Mouse (Mus musculus): ENCODE data around the gene Il17a. TPM values are rescaled to one million over a fixed set of nuclear protein-coding genes. Genes with fewer than 3 reads are reported as not detected.
"Not testable (repeated sequence)": the region's sequence is repeated elsewhere in the genome, so short reads cannot be mapped to it uniquely, and the experiment has no call there.

The Il17a gene
- total RNA-seq (2015): not detected in 2 replicates
- not detected in 2 replicates for total RNA-seq (2017)

- ATAC-seq (replicated peaks; ENCODE audit: poor library complexity): peak; percentile 64
Observed at GRCm38 (mm10) chr1:20730903-20731302, at the start of gene Il17a. Gene Il17a (plus strand): TSS chr1:20730905.

- no peak for ATAC-seq (replicated peaks; ENCODE audit: poor library complexity)
Observed at GRCm38 (mm10) chr1:20682849-20683248, 47.9 kb upstream of the Il17a start.

- ATAC-seq (replicated peaks; ENCODE audit: poor library complexity): no peak
Observed at GRCm38 (mm10) chr1:20683386-20683785, 47.3 kb upstream of the Il17a start.

GRCm38 (mm10) chr1:20683853-20684252 lies 46.9 kb upstream of the Il17a start:
- ATAC-seq (replicated peaks; ENCODE audit: poor library complexity): no peak

- no peak for ATAC-seq (replicated peaks; ENCODE audit: poor library complexity)
Observed at GRCm38 (mm10) chr1:20684403-20684802, 46.3 kb upstream of the Il17a start.

GRCm38 (mm10) chr1:20685393-20685792 lies 45.3 kb upstream of the Il17a start:
- ATAC-seq (replicated peaks; ENCODE audit: poor library complexity): no peak

GRCm38 (mm10) chr1:20685907-20686306 lies 44.8 kb upstream of the Il17a start:
- no peak for ATAC-seq (replicated peaks; ENCODE audit: poor library complexity)

- no peak for ATAC-seq (replicated peaks; ENCODE audit: poor library complexity)
Observed at GRCm38 (mm10) chr1:20691336-20691735, 39.4 kb upstream of the Il17a start.

- ATAC-seq (replicated peaks; ENCODE audit: poor library complexity): no peak
Observed at GRCm38 (mm10) chr1:20693634-20694313, 36.9 kb upstream of the Il17a start.

- ATAC-seq (replicated peaks; ENCODE audit: poor library complexity): no peak; the same call in 1 of the 2 replicates
Observed at GRCm38 (mm10) chr1:20700011-20700410, 30.7 kb upstream of the Il17a start.

GRCm38 (mm10) chr1:20736572-20736971 lies 5.9 kb downstream of the Il17a start:
- no peak for ATAC-seq (replicated peaks; ENCODE audit: poor library complexity)

GRCm38 (mm10) chr1:20738483-20738882 lies 7.8 kb downstream of the Il17a start:
- ATAC-seq (replicated peaks; ENCODE audit: poor library complexity): no peak

- ATAC-seq (replicated peaks; ENCODE audit: poor library complexity): no peak
Observed at GRCm38 (mm10) chr1:20740496-20740998, 9.8 kb downstream of the Il17a start.

- ATAC-seq (replicated peaks; ENCODE audit: poor library complexity): peak; percentile 55
Observed at GRCm38 (mm10) chr1:20754439-20754838, 23.7 kb downstream of the Il17a start.

GRCm38 (mm10) chr1:20757586-20757985 lies 26.9 kb downstream of the Il17a start:
- ATAC-seq (replicated peaks; ENCODE audit: poor library complexity): no peak

- ATAC-seq (replicated peaks; ENCODE audit: poor library complexity): no peak
Observed at GRCm38 (mm10) chr1:20759799-20760198, 29.1 kb downstream of the Il17a start.

GRCm38 (mm10) chr1:20760331-20760730 lies 29.6 kb downstream of the Il17a start:
- ATAC-seq (replicated peaks; ENCODE audit: poor library complexity): no peak

- ATAC-seq (replicated peaks; ENCODE audit: poor library complexity): no peak
Observed at GRCm38 (mm10) chr1:20761411-20761810, 30.7 kb downstream of the Il17a start.

GRCm38 (mm10) chr1:20766526-20766925 lies 35.8 kb downstream of the Il17a start:
- no peak for ATAC-seq (replicated peaks; ENCODE audit: poor library complexity)

GRCm38 (mm10) chr1:20774026-20774730 lies 43.5 kb downstream of the Il17a start:
- ATAC-seq (replicated peaks; ENCODE audit: poor library complexity): not testable (repeated sequence)

- ATAC-seq (replicated peaks; ENCODE audit: poor library complexity): no peak
Observed at GRCm38 (mm10) chr1:20778366-20778765, 47.7 kb downstream of the Il17a start.
